Mouse (Mus musculus) cortical plate, adult 2 months (tissue): Measurements from ENCODE around the gene Rnf148.

ENCODE experiments used
- CTCF ChIP-seq: fragments of 200-500 bp; IDR thresholded peaks from 2 replicates; pipeline ENCODE4 v1.5.1; 2011; ENCODE audit warnings: mild to moderate bottlenecking, control low read depth, low read length; ENCODE audit not compliant: insufficient read depth; ENCODE audit errors: extremely low read depth
- POLR2A ChIP-seq: fragments of 200-500 bp; IDR thresholded peaks from 2 replicates; pipeline ENCODE4 v1.6.1; 2011; ENCODE audit warnings: mild to moderate bottlenecking, low read length, control low read depth; ENCODE audit not compliant: insufficient read depth; ENCODE audit errors: extremely low read depth

GRCm38 (mm10) chr6:23655036-23655435 lies at the start of gene Rnf148:
- TF ChIP-seq POLR2A (no peak), CTCF (no peak)
